ENCODE assay signal across 10 mouse cellular contexts in genomic region chr11:109269662-109270341, GRCm38 (mm10). TPM values are rescaled to one million over a fixed set of nuclear protein-coding genes. Genes with fewer than 3 reads are reported as not detected.
DNase-seq lines count a peak whose midpoint lies in the region; ATAC-seq and TF ChIP-seq lines count a peak whose summit lies in the region.
"Had no signal": no experiment of that assay in that cellular context is flagged by ENCODE, and none has a peak within 500 bp of the region (broad histone marks: within the 10 kb centered on the region; RNA-seq: fewer than 3 reads in every experiment).

No protein-coding gene starts in this region.

- peak; percentile 29; the same call in 1 of the 2 replicates for ATAC-seq in hindbrain, embryonic 12.5 days (ENCODE audit: low FRiP score)

- no peak overlapping the region for H3K4me3 ChIP-seq in cerebellum, adult 2 months (replicated peaks; ENCODE audit: insufficient read depth, low read depth, low read length)
- no peak overlapping the region for H3K4me3 ChIP-seq in hindbrain, embryonic 12.5 days
- no peak overlapping the region for H3K4me3 ChIP-seq in heart, embryonic 10.5 days
- H3K4me3 ChIP-seq: gastrocnemius, adult 2 months had no signal

- TF ChIP-seq POLR2A in cerebellum, adult 2 months (IDR thresholded peaks at IDR 0.05; ENCODE audit: borderline replicate concordance, insufficient read depth, low read length), result no peak

- H3K27ac ChIP-seq in cerebellum, adult 2 months (ENCODE audit: insufficient read depth, low read length), result no peak overlapping the region
- peak overlapping the region; percentile 6 for H3K27ac ChIP-seq in hindbrain, embryonic 12.5 days
- no peak overlapping the region for H3K27ac ChIP-seq in heart, embryonic 10.5 days
- H3K27ac ChIP-seq: gastrocnemius, adult 2 months had no signal

- no peaks in the 10 kb centered on the region for H3K4me1 ChIP-seq in cerebellum, adult 2 months (ENCODE audit: control insufficient read depth, insufficient read depth, low read length)
- H3K4me1 ChIP-seq in hindbrain, embryonic 12.5 days, result peaks cover 12% of the 10 kb centered on the region
- peaks cover 9% of the 10 kb centered on the region for H3K4me1 ChIP-seq in heart, embryonic 10.5 days

- peak; percentile 56 to 64 for DNase-seq in cerebellum, postnatal 10 days
- DNase-seq in cerebellum, adult 2 months, result no peak
- peak; percentile 63 for DNase-seq in CD4-positive, CD25-positive, alpha-beta regulatory T cell, adult 2 months (ENCODE audit: low read depth, low spot score)
- peak; percentile 3 for DNase-seq in lung, postnatal 25 days (ENCODE audit: low spot score)
- no peak for DNase-seq in gastrocnemius, adult 18-20 months (ENCODE audit: low spot score)
- no peak for DNase-seq in adipocyte (ENCODE audit: low spot score)
- no peak for DNase-seq in heart, embryonic 10.5 days (ENCODE audit: low spot score)
- DNase-seq: adrenal gland, postnatal 25 days; gastrocnemius, adult 2 months had no signal

- H3K4me2 ChIP-seq in hindbrain, embryonic 12.5 days (replicated peaks), result no peak overlapping the region

- no peak for TF ChIP-seq CTCF in cerebellum, adult 2 months (IDR thresholded peaks at IDR 0.05; ENCODE audit: borderline replicate concordance, insufficient read depth, low read depth, low read length)

- WGBS in cerebellum, adult 2 months, result 25% methylated on average over 16 of the region's 16 CpGs
- WGBS in hindbrain, embryonic 12.5 days, result 74% methylated on average over 16 of the region's 16 CpGs
- 63% methylated on average over 16 of the region's 16 CpGs for WGBS in heart, embryonic 10.5 days

- H3K9me3 ChIP-seq in hindbrain, embryonic 12.5 days (replicated peaks), result no peaks in the 10 kb centered on the region
- H3K9me3 ChIP-seq in heart, embryonic 10.5 days, result no peaks in the 10 kb centered on the region

- no peaks in the 10 kb centered on the region for H3K36me3 ChIP-seq in hindbrain, embryonic 12.5 days
- H3K36me3 ChIP-seq in heart, embryonic 10.5 days, result no peaks in the 10 kb centered on the region

- no peaks in the 10 kb centered on the region for H3K27me3 ChIP-seq in cerebellum, adult 2 months (ENCODE audit: control insufficient read depth, insufficient read depth, low read length)
- H3K27me3 ChIP-seq in hindbrain, embryonic 12.5 days, result no peaks in the 10 kb centered on the region
- peaks cover 15% of the 10 kb centered on the region; the same call in 1 of the 2 replicates for H3K27me3 ChIP-seq in heart, embryonic 10.5 days (ENCODE audit: insufficient read depth, poor library complexity, severe bottlenecking)

- H3K9ac ChIP-seq in hindbrain, embryonic 12.5 days, result no peak overlapping the region

RNA-seq across cellular contexts. Expression of gene Rgs9, which starts 28.1 kb away (rescaled TPM):
- 5.3 and 6.2 TPM in 2 replicates for polyA plus RNA-seq in cerebellum, adult 2 months (2012; rRNA removed)
- 3.3 and 4.5 TPM in 2 replicates for polyA plus RNA-seq in hindbrain, embryonic 12.5 days (2016; fragmentation: Nextera tagmentation; extraction: Ambion mirVana)
- total RNA-seq in gastrocnemius, adult 18-20 months (2021), result not detected
- 0.75 and 1.0 TPM in 2 replicates for polyA plus RNA-seq in heart, embryonic 10.5 days (2016; fragmentation: Nextera tagmentation; extraction: Ambion mirVana)

Comparison
In these comparisons a context has a peak if more than half of its experiments do, and no peak if none do; other contexts are left out.
1. DNase-seq: peak in cerebellum, postnatal 10 days (2 of 2), CD4-positive, CD25-positive, alpha-beta regulatory T cell, adult 2 months (single experiment) and lung, postnatal 25 days (single experiment); none in cerebellum, adult 2 months (0 of 2), gastrocnemius, adult 18-20 months (single experiment), adipocyte (single experiment) and heart, embryonic 10.5 days (single experiment).